Mouse (Mus musculus): Measurements from ENCODE around the gene Haspin. TPM values are rescaled to one million over a fixed set of nuclear protein-coding genes. Genes with fewer than 3 reads are reported as not detected.
A peak's percentile ranks its signal among the peaks of the same experiment; 100 is the strongest.

The Haspin gene
- polyA plus RNA-seq (2015; fragmentation: Nextera tagmentation; extraction: Ambion mirVana): 11.8 and 12.8 TPM in 2 replicates

- ATAC-seq (ENCODE audit: insufficient read depth): peak; percentile 97
- Histone ChIP-seq H3K27ac (replicated peaks) (peak within 1 kb of the TSS; percentile 81), H3K36me3 (replicated peaks) (peaks cover 16% of the 10 kb centered on the region), H3K9me3 (replicated peaks) (no peaks in the 10 kb centered on the region), H3K9ac (peak within 1 kb of the TSS; percentile 97), H3K4me3 (replicated peaks) (peak within 1 kb of the TSS; percentile 100), H3K27me3 (no peaks in the 10 kb centered on the region), H3K4me1 (replicated peaks) (peaks cover 49% of the 10 kb centered on the region), H3K4me2 (peak within 1 kb of the TSS; percentile 74)
- under 1% methylated on average over 84 of the region's 84 CpGs for WGBS (ENCODE audit: insufficient replicate concordance)
Observed at GRCm38 (mm10) chr11:73137591-73138501, at the start of gene Haspin. TSS of gene Haspin (minus strand) at chr11:73138294.

- Histone ChIP-seq H3K4me2 (no peak overlapping the region), H3K4me3 (replicated peaks) (no peak overlapping the region), H3K27me3 (no peaks in the 10 kb centered on the region), H3K4me1 (replicated peaks) (no peaks in the 10 kb centered on the region), H3K9ac (no peak overlapping the region), H3K27ac (replicated peaks) (no peak overlapping the region), H3K9me3 (replicated peaks) (no peaks in the 10 kb centered on the region), H3K36me3 (replicated peaks) (peaks cover 63% of the 10 kb centered on the region)
- WGBS (ENCODE audit: insufficient replicate concordance): 74% methylated on average over 6 of the region's 6 CpGs
- no peak for ATAC-seq (ENCODE audit: insufficient read depth)
Observed at GRCm38 (mm10) chr11:73187231-73187630, 49.1 kb upstream of the Haspin start.

- Histone ChIP-seq H3K36me3 (replicated peaks) (peaks cover 57% of the 10 kb centered on the region), H3K9me3 (replicated peaks) (no peaks in the 10 kb centered on the region), H3K4me2 (no peak overlapping the region), H3K27ac (replicated peaks) (no peak overlapping the region), H3K4me1 (replicated peaks) (no peaks in the 10 kb centered on the region), H3K4me3 (replicated peaks) (no peak overlapping the region), H3K27me3 (no peaks in the 10 kb centered on the region), H3K9ac (no peak overlapping the region)
- 69% methylated on average over 10 of the region's 10 CpGs for WGBS (ENCODE audit: insufficient replicate concordance)
- ATAC-seq (ENCODE audit: insufficient read depth): no peak
Observed at GRCm38 (mm10) chr11:73185872-73186615, 48.0 kb upstream of the Haspin start.

- ATAC-seq (ENCODE audit: insufficient read depth): no peak
- Histone ChIP-seq H3K4me1 (replicated peaks) (peaks cover 37% of the 10 kb centered on the region), H3K9me3 (replicated peaks) (no peaks in the 10 kb centered on the region), H3K4me3 (replicated peaks) (peak overlapping the region; percentile 96), H3K4me2 (peak overlapping the region; percentile 97), H3K9ac (peak overlapping the region; percentile 80), H3K27me3 (no peaks in the 10 kb centered on the region), H3K27ac (replicated peaks) (peak overlapping the region; percentile 79; the same call in 1 of the 2 replicates), H3K36me3 (replicated peaks) (peaks cover 18% of the 10 kb centered on the region)
- 14% methylated on average over 2 of the region's 2 CpGs for WGBS (ENCODE audit: insufficient replicate concordance)
Observed at GRCm38 (mm10) chr11:73177895-73178294, 39.8 kb upstream of the Haspin start.

- no peaks in the 10 kb centered on the region for H3K27me3 ChIP-seq
- ATAC-seq (ENCODE audit: insufficient read depth): peak; percentile 49
- peaks cover 22% of the 10 kb centered on the region for H3K36me3 ChIP-seq (replicated peaks)
- peaks cover 38% of the 10 kb centered on the region for H3K4me1 ChIP-seq (replicated peaks)
- no peaks in the 10 kb centered on the region for H3K9me3 ChIP-seq (replicated peaks)
- H3K4me2 ChIP-seq: peak overlapping the region; percentile 97
- under 1% methylated on average over 28 of the region's 28 CpGs for WGBS (ENCODE audit: insufficient replicate concordance)
- H3K27ac ChIP-seq (replicated peaks): peak overlapping the region; percentile 79
- peak overlapping the region; percentile 80 for H3K9ac ChIP-seq
- peak overlapping the region; percentile 96 for H3K4me3 ChIP-seq (replicated peaks)
Observed at GRCm38 (mm10) chr11:73177509-73177875, 39.4 kb upstream of the Haspin start.

GRCm38 (mm10) chr11:73176608-73177508 lies 38.8 kb upstream of the Haspin start, which contains the start of the genes Emc6 and Tax1bp3:
TSS of gene Emc6 (minus strand) at chr11:73177037.
TSS of gene Tax1bp3 (plus strand) at chr11:73177083.
- no peaks in the 10 kb centered on the region for H3K27me3 ChIP-seq
- peak within 1 kb of the TSS; percentile 82 for H3K27ac ChIP-seq (replicated peaks)
- under 1% methylated on average over 81 of the region's 81 CpGs for WGBS (ENCODE audit: insufficient replicate concordance)
- peaks cover 42% of the 10 kb centered on the region for H3K4me1 ChIP-seq (replicated peaks)
- H3K4me3 ChIP-seq (replicated peaks): peak within 1 kb of the TSS; percentile 96
- peak within 1 kb of the TSS; percentile 84 for H3K9ac ChIP-seq
- peaks cover 19% of the 10 kb centered on the region for H3K36me3 ChIP-seq (replicated peaks)
- no peaks in the 10 kb centered on the region for H3K9me3 ChIP-seq (replicated peaks)
- ATAC-seq (ENCODE audit: insufficient read depth): peak; percentile 98
- H3K4me2 ChIP-seq: peak within 1 kb of the TSS; percentile 97

GRCm38 (mm10) chr11:73176186-73176585 lies 38.1 kb upstream of the Haspin start:
- H3K4me3 ChIP-seq (replicated peaks): peak overlapping the region; percentile 96
- peak overlapping the region; percentile 97 for H3K4me2 ChIP-seq
- H3K36me3 ChIP-seq (replicated peaks): peaks cover 19% of the 10 kb centered on the region
- peak overlapping the region; percentile 82 for H3K27ac ChIP-seq (replicated peaks)
- no peaks in the 10 kb centered on the region for H3K9me3 ChIP-seq (replicated peaks)
- H3K9ac ChIP-seq: peak overlapping the region; percentile 84
- WGBS (ENCODE audit: insufficient replicate concordance): 1% methylated on average over 15 of the region's 15 CpGs
- H3K27me3 ChIP-seq: no peaks in the 10 kb centered on the region
- H3K4me1 ChIP-seq (replicated peaks): peaks cover 42% of the 10 kb centered on the region
- ATAC-seq (ENCODE audit: insufficient read depth): no peak

GRCm38 (mm10) chr11:73175612-73176011 lies 37.5 kb upstream of the Haspin start:
- peaks cover 19% of the 10 kb centered on the region for H3K36me3 ChIP-seq (replicated peaks)
- no peaks in the 10 kb centered on the region for H3K27me3 ChIP-seq
- peak overlapping the region; percentile 82 for H3K27ac ChIP-seq (replicated peaks)
- no peaks in the 10 kb centered on the region for H3K9me3 ChIP-seq (replicated peaks)
- peak overlapping the region; percentile 84 for H3K9ac ChIP-seq
- ATAC-seq (ENCODE audit: insufficient read depth): no peak
- H3K4me2 ChIP-seq: peak overlapping the region; percentile 97
- 27% methylated on average over 8 of the region's 8 CpGs for WGBS (ENCODE audit: insufficient replicate concordance)
- peaks cover 42% of the 10 kb centered on the region for H3K4me1 ChIP-seq (replicated peaks)
- peak overlapping the region; percentile 96 for H3K4me3 ChIP-seq (replicated peaks)

- H3K27ac ChIP-seq (replicated peaks): no peak overlapping the region
- H3K9ac ChIP-seq: no peak overlapping the region
Observed at GRCm38 (mm10) chr11:73172186-73172585, 34.1 kb upstream of the Haspin start.

GRCm38 (mm10) chr11:73169231-73169630 lies 31.1 kb upstream of the Haspin start:
- Histone ChIP-seq H3K27ac (replicated peaks) (no peak overlapping the region), H3K9ac (no peak overlapping the region), H3K27me3 (no peaks in the 10 kb centered on the region), H3K4me2 (no peak overlapping the region), H3K9me3 (replicated peaks) (no peaks in the 10 kb centered on the region), H3K4me1 (replicated peaks) (peaks cover 6% of the 10 kb centered on the region; the same call in 1 of the 2 replicates), H3K4me3 (replicated peaks) (no peak overlapping the region), H3K36me3 (replicated peaks) (peaks cover 16% of the 10 kb centered on the region)
- WGBS (ENCODE audit: insufficient replicate concordance): 41% methylated on average over 4 of the region's 4 CpGs
- no peak for ATAC-seq (ENCODE audit: insufficient read depth)

More at GRCm38 (mm10) chr11:73172186-73172585, 34.1 kb upstream of the Haspin start:
- H3K36me3 ChIP-seq (replicated peaks): peaks cover 19% of the 10 kb centered on the region
- no peak for ATAC-seq (ENCODE audit: insufficient read depth)
- no peaks in the 10 kb centered on the region for H3K9me3 ChIP-seq (replicated peaks)
- 64% methylated on average over 5 of the region's 5 CpGs for WGBS (ENCODE audit: insufficient replicate concordance)
- H3K4me1 ChIP-seq (replicated peaks): peaks cover 25% of the 10 kb centered on the region
- no peak overlapping the region for H3K4me3 ChIP-seq (replicated peaks)
- H3K27me3 ChIP-seq: no peaks in the 10 kb centered on the region
- no peak overlapping the region for H3K4me2 ChIP-seq
